In the genomic region with DNA sequence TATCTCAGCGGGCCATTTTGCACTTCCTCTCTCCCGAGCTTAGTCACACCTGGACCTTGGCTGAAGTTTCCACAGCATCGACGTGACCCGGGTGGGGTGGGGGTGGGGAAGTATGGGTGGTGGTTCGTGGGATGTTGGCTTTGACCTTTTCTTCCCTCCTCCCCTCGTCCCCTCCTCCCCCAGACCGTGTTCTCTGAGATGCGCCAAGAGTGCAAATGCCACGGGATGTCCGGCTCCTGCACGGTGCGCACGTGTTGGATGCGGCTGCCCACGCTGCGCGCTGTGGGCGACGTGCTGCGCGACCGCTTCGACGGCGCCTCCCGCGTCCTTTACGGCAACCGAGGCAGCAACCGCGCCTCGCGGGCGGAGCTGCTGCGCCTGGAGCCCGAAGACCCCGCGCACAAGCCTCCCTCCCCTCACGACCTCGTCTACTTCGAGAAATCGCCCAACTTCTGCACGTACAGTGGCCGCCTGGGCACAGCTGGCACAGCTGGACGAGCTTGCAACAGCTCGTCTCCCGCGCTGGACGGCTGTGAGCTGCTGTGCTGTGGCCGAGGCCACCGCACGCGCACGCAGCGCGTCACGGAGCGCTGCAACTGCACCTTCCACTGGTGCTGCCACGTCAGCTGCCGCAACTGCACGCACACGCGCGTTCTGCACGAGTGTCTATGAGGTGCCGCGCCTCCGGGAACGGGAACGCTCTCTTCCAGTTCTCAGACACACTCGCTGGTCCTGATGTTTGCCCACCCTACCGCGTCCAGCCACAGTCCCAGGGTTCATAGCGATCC, we compare ENCODE assay signal across 9 mouse cellular contexts. TPM values are rescaled to one million over a fixed set of nuclear protein-coding genes. Genes with fewer than 3 reads are reported as not detected.
A peak's percentile ranks its signal among the peaks of the same experiment; 100 is the strongest.
DNase-seq lines count a peak whose midpoint lies in the region; ATAC-seq and TF ChIP-seq lines count a peak whose summit lies in the region.
"Had no signal": no experiment of that assay in that cellular context is flagged by ENCODE, and none has a peak within 500 bp of the region (broad histone marks: within the 10 kb centered on the region; RNA-seq: fewer than 3 reads in every experiment).

No protein-coding gene starts in this region.

- 0 out of 2 replicates have a peak, but pooled peaks have one; percentile 16 for ATAC-seq in hindbrain, embryonic 15.5 days (ENCODE audit: low FRiP score, low read depth)
- peak; percentile 44 for ATAC-seq in neural tube, embryonic 14.5 days (ENCODE audit: low read depth)
- no peak for ATAC-seq in monocyte, adult 5-6 weeks (replicated peaks; ENCODE audit: insufficient number of reproducible peaks, low FRiP score, low TSS enrichment, poor library complexity, severe bottlenecking)
- ATAC-seq: Patski had no signal

- peaks cover 12% of the 10 kb centered on the region for H3K27me3 ChIP-seq in kidney, adult 2 months (replicated peaks; ENCODE audit: control insufficient read depth, insufficient read depth, low read length)
- peaks cover 96% of the 10 kb centered on the region for H3K27me3 ChIP-seq in hindbrain, embryonic 15.5 days
- H3K27me3 ChIP-seq in neural tube, embryonic 14.5 days (ENCODE audit: control insufficient read depth, insufficient read depth, low read length) = peaks cover 83% of the 10 kb centered on the region

- H3K27ac ChIP-seq in kidney, adult 2 months (ENCODE audit: insufficient read depth, low read depth, low read length) = no peak overlapping the region
- no peak overlapping the region for H3K27ac ChIP-seq in hindbrain, embryonic 15.5 days (replicated peaks)
- H3K27ac ChIP-seq in neural tube, embryonic 14.5 days (ENCODE audit: low read depth, low read length) = no peak overlapping the region

- H3K9me3 ChIP-seq in hindbrain, embryonic 15.5 days = no peaks in the 10 kb centered on the region
- H3K9me3 ChIP-seq in neural tube, embryonic 14.5 days (ENCODE audit: control insufficient read depth, low read length) = no peaks in the 10 kb centered on the region

- no peak for TF ChIP-seq POLR2A in kidney, adult 2 months (IDR thresholded peaks at IDR 0.05; ENCODE audit: low read depth, low read length)

- peak overlapping the region; percentile 18 for H3K9ac ChIP-seq in hindbrain, embryonic 15.5 days
- 0 out of 2 replicates have a peak overlapping the region, but pooled peaks have one; percentile 16 for H3K9ac ChIP-seq in neural tube, embryonic 14.5 days (replicated peaks; ENCODE audit: low read depth, low read length)

- peak overlapping the region; percentile 59 for H3K4me2 ChIP-seq in hindbrain, embryonic 15.5 days
- peak overlapping the region; percentile 52 for H3K4me2 ChIP-seq in neural tube, embryonic 14.5 days (ENCODE audit: low read depth, low read length)

- peak overlapping the region; percentile 1; the same call in 1 of the 2 replicates for H3K4me3 ChIP-seq in kidney, adult 2 months (ENCODE audit: insufficient read depth, low read depth, low read length)
- H3K4me3 ChIP-seq in hindbrain, embryonic 15.5 days = peak overlapping the region; percentile 36
- peak overlapping the region; percentile 31 for H3K4me3 ChIP-seq in neural tube, embryonic 14.5 days (ENCODE audit: low read depth, low read length)

- H3K4me1 ChIP-seq in kidney, adult 2 months (ENCODE audit: control insufficient read depth, insufficient read depth, low read length) = 0 out of 2 replicates have a peak, but pooled peaks cover 3% of the 10 kb centered on the region
- peaks cover 33% of the 10 kb centered on the region for H3K4me1 ChIP-seq in hindbrain, embryonic 15.5 days (replicated peaks)
- H3K4me1 ChIP-seq in neural tube, embryonic 14.5 days (ENCODE audit: control insufficient read depth, insufficient read depth, low read length) = peaks cover 16% of the 10 kb centered on the region

- WGBS in kidney, adult 2 months = 2% methylated on average over 75 of the region's 75 CpGs
- WGBS in hindbrain, embryonic 15.5 days = 1% methylated on average over 70 of the region's 75 CpGs
- under 1% methylated on average over 75 of the region's 75 CpGs for WGBS in neural tube, embryonic 14.5 days

- no peak for DNase-seq in kidney, adult 2 months
- no peak for DNase-seq in kidney, postnatal 4 days
- peak; percentile 48 for DNase-seq in ZHBTc4 (ENCODE audit: low read depth, low spot score)
- DNase-seq in adrenal gland, adult (ENCODE audit: inconsistent age in 2 of 2, low spot score in 1 of 2) = no peak
- DNase-seq in gastrocnemius, postnatal 4 days (ENCODE audit: low spot score in 2 of 2) = no peak

- no peak for TF ChIP-seq CTCF in kidney, adult 2 months (conservative IDR thresholded peaks at IDR 0.05; ENCODE audit: insufficient read depth, insufficient read length, low read depth, low read length)

- H3K36me3 ChIP-seq in kidney, adult 2 months (ENCODE audit: control insufficient read depth, insufficient read depth, low read length) = no peaks in the 10 kb centered on the region
- no peaks in the 10 kb centered on the region for H3K36me3 ChIP-seq in hindbrain, embryonic 15.5 days
- no peaks in the 10 kb centered on the region for H3K36me3 ChIP-seq in neural tube, embryonic 14.5 days (ENCODE audit: control insufficient read depth, insufficient read depth, low read length)

RNA-seq across cellular contexts. Expression of a gene that starts 2.8 kb away (rescaled TPM):
- 0.04 TPM in 1 of 2 replicates, not detected in the other for polyA plus RNA-seq in kidney, adult 2 months (2012; rRNA removed)
- polyA plus RNA-seq in hindbrain, embryonic 15.5 days (2015; fragmentation: Nextera tagmentation; extraction: Ambion mirVana) = 1.9 and 2.5 TPM in 2 replicates
- 1.9 and 3.9 TPM in 2 replicates for polyA plus RNA-seq in neural tube, embryonic 14.5 days (2014; fragmentation: Nextera tagmentation; extraction: Ambion mirVana)
- total RNA-seq in monocyte, adult 5-6 weeks (2017) = not detected in 3 replicates
- total RNA-seq in gastrocnemius, postnatal 4 days (2021) = under 1 TPM; 0.15 to 0.21 TPM
- polyA plus RNA-seq: Patski had no signal

RNA-seq across cellular contexts. Expression of a gene that starts 14.5 kb away (rescaled TPM):
- polyA plus RNA-seq in kidney, adult 2 months (2012; rRNA removed) = 0.22 and 0.25 TPM in 2 replicates
- not detected in 2 replicates for polyA plus RNA-seq in hindbrain, embryonic 15.5 days (2015; fragmentation: Nextera tagmentation; extraction: Ambion mirVana)
- 0.19 TPM in 1 of 2 replicates, not detected in the other for polyA plus RNA-seq in neural tube, embryonic 14.5 days (2014; fragmentation: Nextera tagmentation; extraction: Ambion mirVana)
- not detected in 3 replicates for total RNA-seq in monocyte, adult 5-6 weeks (2017)
- total RNA-seq in gastrocnemius, postnatal 4 days (2021) = 1 to 10 TPM; 2.7 TPM
- polyA plus RNA-seq: Patski had no signal

RNA-seq across cellular contexts. Expression of a gene that starts 16.9 kb away (rescaled TPM):
- polyA plus RNA-seq in kidney, adult 2 months (2012; rRNA removed) = 12.1 and 12.3 TPM in 2 replicates
- 0.34 and 0.48 TPM in 2 replicates for polyA plus RNA-seq in hindbrain, embryonic 15.5 days (2015; fragmentation: Nextera tagmentation; extraction: Ambion mirVana)
- polyA plus RNA-seq in neural tube, embryonic 14.5 days (2014; fragmentation: Nextera tagmentation; extraction: Ambion mirVana) = 0.44 and 0.54 TPM in 2 replicates
- total RNA-seq in monocyte, adult 5-6 weeks (2017) = not detected in 3 replicates
- 1 to 10 TPM; 1.8 TPM for total RNA-seq in gastrocnemius, postnatal 4 days (2021)
- polyA plus RNA-seq: Patski had no signal

RNA-seq across cellular contexts. Expression of a gene that starts 29.4 kb away (rescaled TPM):
- 114 and 143 TPM in 2 replicates for polyA plus RNA-seq in kidney, adult 2 months (2012; rRNA removed)
- 100.0 and 107 TPM in 2 replicates for polyA plus RNA-seq in hindbrain, embryonic 15.5 days (2015; fragmentation: Nextera tagmentation; extraction: Ambion mirVana)
- 66.3 and 77.2 TPM in 2 replicates for polyA plus RNA-seq in neural tube, embryonic 14.5 days (2014; fragmentation: Nextera tagmentation; extraction: Ambion mirVana)
- total RNA-seq in monocyte, adult 5-6 weeks (2017) = 27.4 to 48.6 TPM (median 30.8 TPM) in 3 replicates
- 10 to 100 TPM; 30.8 to 31.7 TPM for total RNA-seq in gastrocnemius, postnatal 4 days (2021)

RNA-seq across cellular contexts. Expression of a gene that starts 38.9 kb away (rescaled TPM):
- 68.9 and 72.7 TPM in 2 replicates for polyA plus RNA-seq in kidney, adult 2 months (2012; rRNA removed)
- polyA plus RNA-seq in hindbrain, embryonic 15.5 days (2015; fragmentation: Nextera tagmentation; extraction: Ambion mirVana) = 73.4 and 75.3 TPM in 2 replicates
- polyA plus RNA-seq in neural tube, embryonic 14.5 days (2014; fragmentation: Nextera tagmentation; extraction: Ambion mirVana) = 57.7 and 61.6 TPM in 2 replicates
- 128 to 132 TPM (median 132 TPM) in 3 replicates for total RNA-seq in monocyte, adult 5-6 weeks (2017)
- total RNA-seq in gastrocnemius, postnatal 4 days (2021) = 10 to 100 TPM; 42.8 to 42.9 TPM
